Mouse (Mus musculus) large intestine, adult 2 months (tissue): ENCODE data around the gene Fut2. TPM values are rescaled to one million over a fixed set of nuclear protein-coding genes. Genes with fewer than 3 reads are reported as not detected.

Experiments used
- DNase-seq: peaks from one replicate; pipeline ENCODE4 v3.0.0-alpha.2; 2012; ENCODE audit warnings: low read depth, low spot score
- WGBS: fragments of 180-500 bp; shearing (Covaris S2); methylation state at CpG from one replicate; pipeline ENCODE4 v1.1.7; 2018; 5-methylcytosine and 5-hydroxymethylcytosine counted together
- polyA plus RNA-seq: library from polyadenylated mRNA; depleted of rRNA; stranded (reverse); fragments of >200 nt; gene quantifications from 2 replicates; pipeline ENCODE4 v1.2.3, GENCODE M21; 2012

Fut2 gene
- polyA plus RNA-seq, 1 experiment: 64.5 TPM

DNA sequence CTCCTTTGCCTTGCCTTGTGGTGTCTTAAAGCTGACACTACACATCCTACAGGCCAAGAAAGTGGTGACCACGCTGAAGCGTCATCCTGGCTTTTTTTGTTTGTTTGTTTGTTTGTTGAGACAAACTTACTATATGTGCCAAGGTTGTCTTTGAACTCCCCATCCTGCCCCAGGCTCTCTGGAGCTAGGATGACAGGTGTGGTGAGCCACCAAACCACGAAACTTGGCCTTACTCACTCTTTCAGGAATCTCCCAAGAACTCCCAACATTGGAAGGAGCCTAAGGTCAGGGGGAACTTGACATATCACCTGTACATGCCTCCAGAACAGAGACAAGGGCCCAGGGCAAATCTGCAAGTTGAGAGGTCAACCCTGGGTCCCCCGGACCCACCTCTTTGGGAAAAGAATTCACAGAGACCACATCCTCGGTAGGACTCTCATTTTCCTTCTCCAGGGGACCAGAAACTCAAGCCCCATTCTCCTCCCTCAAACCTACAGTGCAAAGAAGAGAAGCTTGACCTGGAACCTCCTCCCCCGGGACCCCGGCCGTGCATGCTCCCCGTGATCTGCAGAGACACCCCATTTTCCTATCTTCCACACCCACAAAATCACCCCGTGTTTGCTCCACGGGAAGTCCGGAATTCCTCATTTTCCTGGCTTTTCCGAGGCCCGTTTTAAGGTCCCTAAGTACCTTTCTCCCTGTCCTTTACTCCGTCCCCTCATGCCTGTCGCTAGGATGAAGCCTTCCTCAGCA is 23.5 kb downstream of the Fut2 start:
- no peak for DNase-seq
- WGBS: 34% methylated on average over 16 of the region's 16 CpGs

DNA sequence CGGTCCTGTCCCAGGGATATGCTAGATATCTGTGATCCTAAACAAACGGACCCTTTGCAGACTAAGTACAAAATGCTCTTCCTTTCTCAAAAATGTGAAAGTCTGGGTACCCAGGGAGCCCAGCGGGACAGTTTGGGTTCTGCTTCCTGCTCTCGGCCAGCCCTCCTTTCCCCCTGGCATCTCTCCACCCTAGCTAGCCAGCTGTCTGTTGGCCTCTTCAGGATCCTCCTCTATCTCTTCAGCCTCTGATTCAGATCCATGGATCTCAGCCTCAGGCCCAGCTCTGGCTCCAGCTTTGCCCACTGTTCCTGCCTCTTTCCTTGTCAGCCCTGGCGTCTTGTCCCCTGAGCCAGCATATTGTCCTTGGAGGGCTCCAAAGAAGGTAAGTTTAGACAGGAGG is 24.1 kb downstream of the Fut2 start:
- WGBS: 69% methylated on average over 5 of the region's 5 CpGs
- DNase-seq: no peak

DNA sequence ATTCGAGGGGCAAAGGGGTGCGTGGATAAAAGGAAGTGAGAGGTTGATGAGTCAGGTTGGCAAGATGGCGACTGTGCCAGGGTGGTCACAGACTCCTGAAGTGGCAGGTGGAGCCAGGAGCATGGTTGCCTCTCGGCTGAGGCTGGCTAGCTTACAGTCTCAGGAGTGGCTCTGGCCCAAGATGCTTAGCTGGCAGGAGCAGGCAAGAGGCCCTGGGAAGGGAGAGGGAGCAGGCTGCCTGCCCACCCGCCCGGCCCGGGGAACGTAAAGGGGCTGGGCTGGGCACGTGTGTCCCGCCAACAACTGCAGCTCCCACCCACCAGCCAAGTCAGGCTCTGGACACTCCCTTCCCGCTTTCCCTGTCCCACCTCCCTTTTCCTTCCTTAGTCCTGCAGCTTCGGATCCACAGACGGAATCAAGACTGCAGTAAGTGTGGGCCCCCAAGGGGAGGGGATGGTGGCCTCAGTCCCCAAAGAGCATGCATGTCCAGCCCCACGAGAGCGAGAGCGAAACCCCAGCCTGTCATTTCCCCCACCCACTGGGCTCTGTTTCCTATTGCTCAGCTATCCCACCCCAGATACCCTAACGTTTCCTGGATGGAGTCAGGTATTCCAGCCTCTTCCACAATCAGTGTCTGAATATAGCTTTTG is 24.7 kb downstream of the Fut2 start:
- WGBS: 61% methylated on average over 17 of the region's 17 CpGs
- DNase-seq: no peak

DNA sequence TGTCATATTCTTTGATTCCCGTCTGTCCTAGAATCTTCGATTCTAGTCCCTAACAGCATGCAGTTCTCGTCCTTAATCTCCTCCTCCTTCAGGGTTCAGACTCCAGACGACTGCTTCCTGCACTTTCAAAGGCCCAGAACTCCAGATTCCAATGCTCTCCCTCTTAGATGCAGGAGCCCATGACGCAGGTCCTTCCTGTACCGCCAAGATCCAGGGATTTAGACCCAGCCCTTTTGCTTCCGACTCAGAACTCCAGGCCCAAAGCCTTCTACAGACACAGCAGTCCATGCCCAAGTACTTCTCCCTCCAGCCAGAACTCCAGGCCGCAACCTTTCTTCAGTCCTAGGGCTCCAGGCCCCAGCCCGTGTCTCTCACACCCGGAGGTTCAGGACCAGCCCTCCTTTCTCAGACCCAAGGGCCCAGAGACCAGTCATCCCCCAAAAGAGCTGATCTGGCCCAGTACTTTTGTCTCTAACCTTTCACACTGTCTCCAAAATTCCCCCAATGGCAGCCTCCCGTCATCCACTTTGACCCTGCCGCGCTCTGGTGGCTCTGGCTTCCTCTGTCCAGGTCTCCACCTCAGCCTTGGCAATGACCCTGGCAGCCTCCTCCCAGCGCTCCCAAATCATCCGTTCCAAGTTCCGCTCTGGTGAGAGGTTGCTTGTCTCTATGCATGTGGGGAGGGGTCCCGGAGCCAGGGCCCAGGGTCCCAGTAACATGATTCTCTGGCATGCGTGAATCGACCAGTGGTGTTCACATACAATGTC is 25.8 kb downstream of the Fut2 start:
- WGBS: 90% methylated on average over 19 of the region's 19 CpGs
- no peak for DNase-seq

DNA sequence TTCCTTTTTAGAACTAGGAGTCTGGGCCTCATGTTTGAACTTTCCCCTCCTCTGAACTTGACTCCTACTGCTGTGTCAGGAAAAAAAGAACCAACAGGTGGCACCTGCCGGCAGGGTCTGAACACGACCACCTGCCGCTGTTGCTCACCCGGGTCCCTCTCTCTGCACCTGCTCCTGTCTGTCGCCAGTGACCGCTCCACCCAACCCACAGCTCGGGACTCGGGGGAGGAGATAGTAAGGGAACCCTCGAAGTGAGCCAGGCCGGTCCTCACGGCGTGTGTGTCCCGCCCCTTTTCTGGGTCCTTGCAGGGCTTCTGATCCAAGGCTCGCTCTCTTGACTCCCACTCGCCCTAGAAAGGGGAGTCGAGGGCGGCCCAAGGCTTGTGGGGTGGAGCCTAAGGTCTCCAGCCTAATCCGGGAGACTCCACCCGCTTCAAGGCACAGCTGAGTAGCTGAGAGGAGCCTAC is 26.6 kb downstream of the Fut2 start, which contains the start of gene Mamstr:
TSS of gene Mamstr (plus strand) at position 417 of the 467 bp plus-strand sequence.
- DNase-seq: no peak
- 54% methylated on average over 19 of the region's 19 CpGs for WGBS

DNA sequence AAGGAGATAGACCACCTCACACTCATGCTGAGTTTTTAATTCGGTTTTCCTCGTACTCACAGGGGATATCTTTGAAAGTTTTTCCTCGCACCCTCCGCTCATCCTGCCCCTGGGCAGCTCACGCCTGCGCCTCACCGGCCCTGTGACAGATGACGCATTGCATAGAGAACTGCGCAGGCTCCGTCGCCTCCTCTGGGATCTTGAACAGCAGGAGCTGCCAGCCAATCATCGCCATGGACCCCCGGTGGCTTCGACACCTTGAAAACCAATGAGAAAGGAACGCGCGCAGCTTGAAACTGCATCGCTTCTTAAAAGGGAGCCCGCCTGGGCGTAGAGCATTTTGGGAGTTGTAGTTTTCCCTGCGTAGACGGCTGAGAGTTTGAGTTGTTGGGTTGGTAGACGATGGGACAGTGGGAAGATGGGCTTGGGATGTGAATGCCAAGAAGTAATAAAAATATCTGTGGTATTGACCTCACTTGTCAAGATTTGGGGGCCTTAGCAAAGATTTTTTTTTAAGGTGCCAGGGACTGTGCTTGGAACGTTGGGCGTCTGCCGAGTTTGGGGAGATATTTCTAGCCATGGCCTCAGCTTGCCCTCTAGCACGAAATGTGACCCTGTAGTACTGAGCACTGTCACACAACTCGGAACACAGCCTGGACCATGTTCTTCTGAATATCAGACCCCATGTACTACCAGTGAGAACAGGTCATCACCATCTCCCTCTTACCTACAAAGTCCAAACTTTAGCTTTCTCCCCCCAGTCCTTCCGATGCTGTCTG is 27.4 kb downstream of the Fut2 start:
- peak; percentile 88 for DNase-seq
- 39% methylated on average over 29 of the region's 29 CpGs for WGBS

DNA sequence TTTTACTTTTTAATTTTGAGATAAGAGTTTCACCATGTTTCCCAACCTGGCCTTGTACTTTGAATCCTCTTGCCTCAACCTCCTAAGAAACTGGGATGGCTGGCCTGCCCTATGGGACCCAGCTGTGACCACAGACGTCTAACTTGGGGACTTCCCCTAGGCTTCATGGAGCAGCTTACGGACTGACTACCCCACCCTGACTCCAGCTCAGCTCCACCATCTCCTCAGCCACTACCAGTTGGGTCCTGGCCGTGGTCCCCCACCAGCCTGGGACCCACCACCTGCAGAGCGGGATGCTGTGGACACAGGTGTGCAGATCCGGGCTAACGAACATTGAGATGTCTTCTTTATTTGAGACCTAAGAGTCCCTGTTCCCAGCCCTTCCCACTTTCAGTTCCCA is 28.5 kb downstream of the Fut2 start:
- WGBS: 87% methylated on average over 6 of the region's 6 CpGs
- DNase-seq: no peak

DNA sequence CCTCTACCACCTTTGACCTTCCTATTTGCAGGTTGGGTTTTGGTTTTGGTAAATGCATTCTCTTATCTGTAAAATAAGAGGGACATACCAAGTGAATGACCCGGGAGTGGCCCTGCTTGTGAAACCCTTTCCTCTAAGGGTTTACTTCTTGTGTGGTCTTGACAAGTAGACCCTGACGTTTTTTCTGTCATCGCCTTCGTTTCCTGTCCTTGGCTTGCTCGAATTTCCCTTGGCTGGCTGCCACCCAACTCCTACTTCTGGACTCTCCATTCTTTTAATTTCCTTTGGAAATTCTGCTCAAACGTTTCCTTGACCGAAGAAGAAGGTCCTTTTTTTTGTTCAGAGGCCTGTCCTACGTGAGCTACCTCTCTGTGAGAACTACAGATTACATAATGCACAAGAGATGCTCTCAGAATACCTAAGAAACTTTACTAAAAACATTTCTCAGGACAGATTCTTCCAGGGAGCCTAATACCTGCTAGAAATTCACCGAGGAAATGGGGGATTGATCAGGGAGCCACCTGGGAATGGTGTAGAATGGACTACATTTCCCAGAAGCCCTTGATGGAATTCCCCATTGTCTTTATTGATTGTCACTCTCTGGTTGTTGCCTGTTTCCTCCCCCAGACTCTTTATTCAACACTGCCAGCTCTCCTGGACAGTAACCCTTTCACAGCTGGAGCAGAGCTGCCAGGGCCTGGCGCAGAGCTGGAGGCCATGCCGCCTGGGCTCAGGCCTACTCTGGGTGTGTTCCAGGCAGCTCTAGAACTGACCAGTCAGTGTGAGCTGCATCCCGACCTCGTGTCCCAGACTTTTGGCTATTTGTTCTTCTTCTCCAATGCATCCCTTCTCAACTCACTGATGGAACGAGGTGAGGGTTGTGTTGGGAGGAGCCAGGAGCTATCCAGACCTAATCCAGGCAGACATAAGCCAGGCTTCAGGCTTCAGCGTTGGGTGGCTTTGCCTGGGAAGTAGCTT is 30.2 kb downstream of the Fut2 start:
- WGBS: 81% methylated on average over 15 of the region's 15 CpGs
- no peak for DNase-seq

DNA sequence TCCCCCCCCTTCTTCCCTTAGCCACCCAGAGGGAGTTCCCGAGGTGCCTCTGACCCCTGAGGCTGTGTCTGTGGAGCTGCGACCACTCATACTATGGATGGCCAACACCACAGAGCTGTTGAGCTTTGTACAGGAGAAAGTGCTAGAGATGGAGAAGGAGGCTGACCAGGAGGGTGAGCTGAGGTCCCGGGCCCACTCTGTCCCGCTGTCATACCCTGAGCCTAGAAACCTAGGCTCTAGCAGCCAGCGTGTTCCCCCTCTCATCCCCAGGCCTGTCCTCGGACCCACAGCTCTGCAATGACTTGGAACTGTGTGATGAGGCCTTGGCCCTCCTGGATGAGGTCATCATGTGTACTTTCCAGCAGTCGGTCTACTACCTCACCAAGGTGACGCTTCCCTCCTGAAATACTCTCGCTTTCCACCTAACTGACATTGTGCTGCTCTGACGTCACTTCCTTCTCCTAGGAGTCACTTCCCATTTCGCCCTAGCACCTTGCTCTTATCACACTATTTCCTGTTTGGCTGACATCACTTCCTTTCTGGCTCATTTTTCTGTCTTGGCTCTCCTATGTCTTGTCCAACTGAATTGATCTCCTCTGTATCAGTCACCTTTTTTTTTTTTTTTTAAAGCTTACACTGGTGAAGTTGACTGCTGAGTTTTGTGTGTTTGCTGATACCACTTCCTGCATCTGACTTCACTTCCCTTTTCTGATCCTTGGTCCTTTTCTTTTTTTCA is 31.1 kb downstream of the Fut2 start:
- DNase-seq: no peak
- WGBS: 84% methylated on average over 11 of the region's 11 CpGs

DNA sequence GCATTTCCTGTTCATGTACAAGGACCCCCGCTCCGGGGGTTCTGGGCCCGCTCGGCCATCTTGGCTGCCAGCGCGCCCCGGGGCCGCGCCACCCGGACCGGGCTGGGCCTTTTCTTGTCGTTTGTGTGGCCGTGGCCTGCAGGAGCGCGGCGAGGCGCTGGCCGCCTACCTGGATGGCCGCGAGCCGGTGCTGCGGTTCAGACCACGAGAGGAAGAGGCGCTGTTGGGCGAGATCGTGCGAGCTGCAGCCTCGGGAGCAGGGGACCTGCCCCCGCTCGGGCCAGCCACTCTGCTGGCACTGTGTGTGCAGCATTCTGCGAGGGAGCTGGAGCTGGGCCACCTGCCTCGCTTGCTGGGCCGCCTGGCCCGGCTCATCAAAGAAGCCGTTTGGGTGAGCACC is 33.7 kb downstream of the Fut2 start:
- DNase-seq: no peak
- WGBS: 55% methylated on average over 35 of the region's 35 CpGs

DNA sequence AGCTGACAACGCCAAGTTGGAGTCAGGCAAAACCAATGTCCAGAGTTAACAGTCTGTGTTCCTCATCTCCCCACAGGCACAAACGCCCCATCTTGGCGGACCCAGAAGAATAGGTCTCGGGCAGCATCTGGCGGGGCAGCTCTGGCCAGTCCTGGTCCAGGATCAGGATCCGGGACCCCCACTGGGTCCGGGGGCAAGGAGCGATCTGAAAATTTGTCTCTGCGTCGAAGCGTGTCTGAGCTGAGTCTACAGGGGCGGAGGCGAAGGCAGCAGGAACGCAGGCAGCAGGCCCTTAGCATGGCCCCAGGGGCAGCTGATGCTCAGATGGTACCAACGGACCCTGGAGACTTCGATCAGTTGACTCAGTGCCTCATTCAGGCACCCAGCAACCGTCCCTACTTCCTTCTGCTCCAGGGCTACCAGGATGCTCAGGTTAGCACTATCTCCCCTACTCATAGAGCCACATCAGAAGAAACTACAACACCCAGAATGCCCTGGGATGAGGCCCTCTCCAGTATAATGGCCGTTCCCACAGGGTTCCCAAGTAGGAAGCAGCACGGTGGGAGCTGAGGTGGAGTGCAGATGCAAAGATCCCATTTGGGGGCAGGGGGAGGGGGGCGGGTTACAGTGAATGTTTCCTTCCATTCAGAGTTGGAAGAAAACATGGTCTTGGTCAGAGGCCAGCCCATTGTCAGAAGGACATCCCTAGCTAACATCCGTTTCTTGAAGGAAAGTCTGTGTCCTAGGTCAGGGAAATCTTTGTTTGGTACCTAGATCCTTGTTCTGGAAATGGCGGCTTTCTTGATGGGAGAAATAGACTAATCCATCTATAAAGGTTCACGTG is 35.9 kb downstream of the Fut2 start:
- DNase-seq: no peak
- 88% methylated on average over 23 of the region's 23 CpGs for WGBS

DNA sequence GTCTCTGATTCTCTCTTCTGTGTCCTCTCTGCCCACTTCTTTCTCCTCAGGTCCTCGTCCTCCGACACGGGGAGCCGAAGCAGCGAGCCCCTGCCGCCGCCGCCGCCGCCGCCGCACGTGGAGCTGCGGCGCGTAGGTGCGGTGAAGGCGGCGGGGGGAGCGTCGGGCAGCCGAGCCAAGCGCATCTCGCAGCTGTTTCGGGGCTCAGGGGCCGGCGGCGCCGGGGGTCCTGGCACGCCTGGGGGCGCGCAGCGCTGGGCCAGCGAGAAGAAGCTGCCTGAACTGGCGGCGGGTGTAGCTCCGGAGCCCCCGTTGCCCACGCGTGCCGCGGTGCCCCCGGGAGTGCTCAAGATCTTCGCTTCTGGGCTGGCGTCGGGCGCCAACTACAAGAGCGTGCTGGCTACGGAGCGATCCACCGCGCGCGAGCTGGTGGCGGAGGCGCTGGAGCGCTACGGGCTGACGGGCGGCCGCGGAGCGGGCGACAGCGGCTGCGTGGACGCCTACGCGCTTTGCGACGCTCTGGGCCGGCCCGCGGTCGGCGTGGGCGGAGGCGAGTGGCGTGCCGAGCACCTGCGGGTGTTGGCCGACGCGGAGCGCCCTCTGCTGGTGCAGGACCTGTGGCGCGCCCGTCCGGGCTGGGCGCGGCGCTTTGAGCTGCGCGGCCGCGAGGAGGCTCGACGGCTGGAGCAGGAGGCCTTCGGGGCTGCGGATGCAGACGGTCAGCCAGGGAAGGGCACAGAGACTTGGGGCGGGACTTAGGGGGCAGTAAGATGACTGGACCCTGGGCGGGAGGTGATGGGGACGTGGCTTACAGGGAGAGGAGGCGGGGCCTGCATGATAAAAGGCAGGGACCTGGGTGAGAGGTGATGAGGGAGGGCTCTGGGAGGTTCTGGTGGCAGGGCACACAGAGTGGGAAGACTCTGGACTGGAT is 37.6 kb downstream of the Fut2 start:
- WGBS: 2% methylated on average over 102 of the region's 105 CpGs
- DNase-seq: no peak

DNA sequence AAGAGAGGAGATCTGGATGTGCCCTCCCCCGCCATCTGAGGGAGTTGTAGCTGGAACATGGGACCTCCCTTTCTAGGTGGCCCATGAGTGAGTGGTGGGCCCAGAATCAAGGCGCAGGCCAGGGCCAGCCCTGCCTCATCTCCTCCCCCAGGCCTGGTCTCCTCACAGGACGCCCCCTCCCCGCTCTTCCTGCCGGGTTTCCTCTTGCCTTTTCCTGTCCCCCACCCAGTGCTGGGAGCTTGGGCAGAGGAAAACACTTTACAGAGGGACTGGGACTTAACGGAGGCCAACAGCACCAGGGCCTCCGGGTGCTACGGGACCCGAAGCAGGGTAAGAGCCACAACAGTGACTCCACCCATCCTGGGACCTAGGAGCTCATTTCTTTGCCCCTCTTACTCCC is 38.9 kb downstream of the Fut2 start, which contains the start of gene Rasip1:
TSS of gene Rasip1 (plus strand) at position 228 of the 400 bp plus-strand sequence.
- 84% methylated on average over 9 of the region's 9 CpGs for whole genome bisulfite sequencing
- no peak for DNase-seq

DNA sequence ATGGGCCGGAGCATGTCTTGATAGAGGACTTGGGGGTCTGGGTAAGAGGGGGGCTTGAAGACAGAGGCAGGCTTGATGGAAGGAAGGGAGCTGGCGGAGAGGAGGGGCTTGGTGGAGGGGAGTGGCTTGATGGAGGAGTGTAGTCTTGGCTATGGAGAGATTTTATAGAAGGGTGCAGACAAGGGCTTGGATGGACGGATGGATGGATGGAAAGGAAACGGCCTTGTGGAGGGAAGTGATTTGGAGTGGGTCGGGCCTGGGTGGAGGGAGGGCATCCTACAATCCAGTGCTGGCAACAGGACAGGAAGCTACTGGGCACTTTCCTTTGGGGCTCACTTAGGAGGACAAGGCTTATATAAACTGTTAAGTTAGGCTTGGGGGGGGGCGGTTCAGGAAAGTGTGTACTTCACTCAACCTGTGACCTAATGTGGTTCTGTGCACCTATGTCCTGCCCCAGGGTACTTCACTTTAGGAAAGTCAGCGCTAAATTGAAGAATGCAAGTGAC is 39.6 kb downstream of the Fut2 start:
- no peak for DNase-seq
- 92% methylated on average over 7 of the region's 7 CpGs for WGBS

DNA sequence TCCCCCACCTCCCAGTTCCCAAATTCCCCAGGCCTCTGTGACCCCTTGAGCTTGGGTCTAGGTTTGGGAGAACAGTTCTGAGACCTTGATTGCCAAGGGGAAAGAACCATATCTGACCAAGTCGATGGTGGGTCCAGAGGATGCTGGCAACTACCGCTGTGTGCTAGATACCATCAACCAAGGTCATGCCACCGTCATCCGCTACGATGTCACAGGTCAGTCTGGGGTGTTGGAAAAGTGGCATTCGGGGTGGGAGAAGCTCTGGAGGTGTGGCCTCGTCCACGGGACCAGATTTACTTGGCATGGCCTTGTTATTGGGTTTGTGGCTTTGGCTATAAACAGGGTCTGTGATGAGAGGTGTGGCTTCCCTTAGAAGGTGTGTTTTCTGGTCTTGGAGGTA is 40.7 kb downstream of the Fut2 start:
- WGBS: 69% methylated on average over 8 of the region's 8 CpGs
- DNase-seq: no peak

DNA sequence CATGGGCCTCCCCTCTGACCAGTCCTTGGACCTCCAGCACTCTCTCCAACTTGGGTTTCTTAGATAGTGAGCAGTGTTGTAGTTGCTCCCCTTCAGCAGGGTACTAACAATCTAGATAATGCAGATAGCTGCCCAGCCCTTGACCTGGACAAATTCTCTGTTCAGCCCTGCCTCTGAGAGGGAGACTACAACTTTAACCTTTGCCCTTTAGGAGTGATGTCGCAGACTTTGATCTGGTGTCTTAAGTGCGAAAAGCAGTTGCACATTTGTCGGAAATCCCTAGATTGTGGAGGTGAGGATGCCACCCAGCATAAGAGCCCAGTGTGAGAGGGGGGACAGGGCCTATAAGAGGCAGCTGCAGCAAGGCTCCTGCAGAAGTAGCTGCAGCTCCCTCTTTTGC is 41.5 kb downstream of the Fut2 start:
- WGBS: 63% methylated on average over 3 of the region's 3 CpGs
- DNase-seq: no peak
